In genomic region chr11:65205306-65205705, GRCm38 (mm10) we compare ENCODE assay signal across 20 mouse cellular contexts. TPM values are rescaled to one million over a fixed set of nuclear protein-coding genes. Genes with fewer than 3 reads are reported as not detected.
DNase-seq lines count a peak whose midpoint lies in the region; ATAC-seq and TF ChIP-seq lines count a peak whose summit lies in the region.
"Had no signal": no experiment of that assay in that cellular context is flagged by ENCODE, and none has a peak within 500 bp of the region (broad histone marks: within the 10 kb centered on the region; RNA-seq: fewer than 3 reads in every experiment).

No protein-coding gene starts in this region.

- no peak for TF ChIP-seq CTCF in heart, postnatal 0 days (IDR thresholded peaks at IDR 0.05; ENCODE audit: low read depth)
- no peak for TF ChIP-seq CTCF in kidney, adult 2 months (conservative IDR thresholded peaks at IDR 0.05; ENCODE audit: insufficient read depth, insufficient read length, low read depth, low read length)

- peak; percentile 72 for ATAC-seq in heart, postnatal 0 days (ENCODE audit: insufficient read depth, low read depth)
- no peak for ATAC-seq in intestine, embryonic 15.5 days
- ATAC-seq in monocyte, adult 5-6 weeks (replicated peaks; ENCODE audit: insufficient number of reproducible peaks, low FRiP score, low TSS enrichment, poor library complexity, severe bottlenecking) = no peak
- ATAC-seq: forebrain, postnatal 0 days had no signal

- peak overlapping the region; percentile 94 for H3K27ac ChIP-seq in heart, postnatal 0 days (ENCODE audit: low read depth)
- H3K27ac ChIP-seq in intestine, embryonic 15.5 days = no peak overlapping the region
- H3K27ac ChIP-seq in kidney, adult 2 months (ENCODE audit: insufficient read depth, low read depth, low read length) = no peak overlapping the region
- H3K27ac ChIP-seq: kidney, embryonic 15.5 days; neural tube, embryonic 13.5 days had no signal

- no peak overlapping the region for H3K4me3 ChIP-seq in heart, postnatal 0 days (ENCODE audit: low read depth, low read length)
- no peak overlapping the region for H3K4me3 ChIP-seq in intestine, embryonic 15.5 days (replicated peaks)
- no peak overlapping the region for H3K4me3 ChIP-seq in kidney, adult 2 months (ENCODE audit: insufficient read depth, low read depth, low read length)
- H3K4me3 ChIP-seq: kidney, embryonic 15.5 days; megakaryocyte, embryonic 14.5 days; neural tube, embryonic 13.5 days had no signal

- peaks cover 43% of the 10 kb centered on the region for H3K4me1 ChIP-seq in heart, postnatal 0 days (ENCODE audit: control insufficient read depth, insufficient read depth)
- H3K4me1 ChIP-seq in intestine, embryonic 15.5 days (replicated peaks) = no peaks in the 10 kb centered on the region
- no peaks in the 10 kb centered on the region for H3K4me1 ChIP-seq in kidney, adult 2 months (ENCODE audit: control insufficient read depth, insufficient read depth, low read length)
- H3K4me1 ChIP-seq: neural tube, embryonic 13.5 days had no signal

- H3K9me3 ChIP-seq in heart, postnatal 0 days (replicated peaks; ENCODE audit: control insufficient read depth, low read length) = no peaks in the 10 kb centered on the region
- H3K9me3 ChIP-seq in intestine, embryonic 15.5 days = no peaks in the 10 kb centered on the region
- H3K9me3 ChIP-seq: kidney, embryonic 15.5 days; megakaryocyte, embryonic 14.5 days; neural tube, embryonic 13.5 days had no signal

- H3K4me2 ChIP-seq in heart, postnatal 0 days (ENCODE audit: low read depth, low read length) = no peak overlapping the region
- no peak overlapping the region for H3K4me2 ChIP-seq in intestine, embryonic 15.5 days (replicated peaks)
- H3K4me2 ChIP-seq: kidney, embryonic 15.5 days; neural tube, embryonic 13.5 days had no signal

- peak; percentile 99 for TF ChIP-seq EP300 in heart, postnatal 0 days (IDR thresholded peaks at IDR 0.05; ENCODE audit: low read depth)

- no peaks in the 10 kb centered on the region for H3K27me3 ChIP-seq in heart, postnatal 0 days (ENCODE audit: control insufficient read depth, insufficient read depth, low read length)
- no peaks in the 10 kb centered on the region for H3K27me3 ChIP-seq in intestine, embryonic 15.5 days (replicated peaks)
- no peaks in the 10 kb centered on the region for H3K27me3 ChIP-seq in kidney, adult 2 months (replicated peaks; ENCODE audit: control insufficient read depth, insufficient read depth, low read length)
- H3K27me3 ChIP-seq: kidney, embryonic 15.5 days; megakaryocyte, embryonic 14.5 days; neural tube, embryonic 13.5 days had no signal

- no peak overlapping the region for H3K9ac ChIP-seq in heart, postnatal 0 days (replicated peaks; ENCODE audit: low read depth, low read length)
- no peak overlapping the region for H3K9ac ChIP-seq in intestine, embryonic 15.5 days
- H3K9ac ChIP-seq: forebrain, postnatal 0 days; kidney, embryonic 15.5 days; neural tube, embryonic 13.5 days had no signal

- no peak for TF ChIP-seq POLR2A in kidney, adult 2 months (IDR thresholded peaks at IDR 0.05; ENCODE audit: low read depth, low read length)

- peaks cover 32% of the 10 kb centered on the region for H3K36me3 ChIP-seq in heart, postnatal 0 days (replicated peaks; ENCODE audit: control insufficient read depth, insufficient read depth, low read length)
- H3K36me3 ChIP-seq in intestine, embryonic 15.5 days = no peaks in the 10 kb centered on the region
- no peaks in the 10 kb centered on the region for H3K36me3 ChIP-seq in kidney, adult 2 months (ENCODE audit: control insufficient read depth, insufficient read depth, low read length)
- H3K36me3 ChIP-seq: kidney, embryonic 15.5 days; neural tube, embryonic 13.5 days had no signal

- DNase-seq in lung, postnatal 10 days = peak; percentile 45
- no peak for DNase-seq in lung, adult 18-20 months
- peak; percentile 58 to 80 for DNase-seq in heart, adult 9 months (ENCODE audit: low spot score in 2 of 2)
- peak; percentile 95 for DNase-seq in heart, postnatal 0 days (ENCODE audit: low spot score)
- no peak for DNase-seq in kidney, adult 2 months
- DNase-seq: adrenal gland, postnatal 36 days; cerebellum, adult 2 months; forebrain, postnatal 0 days; lung, adult 2 months had no signal

- 15% methylated on average over 5 of the region's 5 CpGs for WGBS in heart, postnatal 0 days
- WGBS in intestine, embryonic 15.5 days = 83% methylated on average over 5 of the region's 5 CpGs
- WGBS in kidney, adult 2 months = 64% methylated on average over 5 of the region's 5 CpGs

RNA-seq across cellular contexts. Expression of gene Arhgap44, which starts 42.5 kb away (rescaled TPM):
- 17.7 and 18.1 TPM in 2 replicates for total RNA-seq in heart, postnatal 0 days (2014; rRNA removed; ENCODE audit: low replicate concordance)
- 8.5 and 8.9 TPM in 2 replicates for polyA plus RNA-seq in heart, postnatal 0 days (2015; fragmentation: Nextera tagmentation; extraction: Ambion mirVana)
- 4.9 and 5.1 TPM in 2 replicates for polyA plus RNA-seq in intestine, embryonic 15.5 days (2015; fragmentation: Nextera tagmentation; extraction: Ambion mirVana)
- not detected in 3 replicates for total RNA-seq in monocyte, adult 5-6 weeks (2017)
- 5.0 and 6.7 TPM in 2 replicates for polyA plus RNA-seq in kidney, adult 2 months (2012; rRNA removed)
- total RNA-seq: hematopoietic stem cell, adult 5-6 weeks had no signal

RNA-seq across cellular contexts. Expression of gene 1700086D15Rik, which starts 45.6 kb away (rescaled TPM):
- total RNA-seq in heart, postnatal 0 days (2014; rRNA removed; ENCODE audit: low replicate concordance) = 1.2 and 8.0 TPM in 2 replicates
- 0.11 TPM in 1 of 2 replicates, not detected in the other for polyA plus RNA-seq in heart, postnatal 0 days (2015; fragmentation: Nextera tagmentation; extraction: Ambion mirVana)
- not detected in 2 replicates for polyA plus RNA-seq in intestine, embryonic 15.5 days (2015; fragmentation: Nextera tagmentation; extraction: Ambion mirVana)
- total RNA-seq in monocyte, adult 5-6 weeks (2017) = not detected in 3 replicates
- 0.09 and 0.11 TPM in 2 replicates for polyA plus RNA-seq in kidney, adult 2 months (2012; rRNA removed)
- total RNA-seq: hematopoietic stem cell, adult 5-6 weeks had no signal
- polyA plus RNA-seq: embryonic facial prominence, embryonic 14.5 days; kidney, embryonic 15.5 days; large intestine, adult 2 months; liver, adult 2 months; neural tube, embryonic 13.5 days; small intestine, adult 2 months; urinary bladder, adult 2 months had no signal

Comparison
In these comparisons a context has a peak if more than half of its experiments do, and no peak if none do; other contexts are left out.
1. DNase-seq: peak in lung, postnatal 10 days (single experiment), heart, adult 9 months (2 of 2) and heart, postnatal 0 days (single experiment); none in lung, adult 18-20 months (0 of 2) and kidney, adult 2 months (single experiment).